Mouse (Mus musculus): ENCODE data around the gene Scgb2b27.

DNA sequence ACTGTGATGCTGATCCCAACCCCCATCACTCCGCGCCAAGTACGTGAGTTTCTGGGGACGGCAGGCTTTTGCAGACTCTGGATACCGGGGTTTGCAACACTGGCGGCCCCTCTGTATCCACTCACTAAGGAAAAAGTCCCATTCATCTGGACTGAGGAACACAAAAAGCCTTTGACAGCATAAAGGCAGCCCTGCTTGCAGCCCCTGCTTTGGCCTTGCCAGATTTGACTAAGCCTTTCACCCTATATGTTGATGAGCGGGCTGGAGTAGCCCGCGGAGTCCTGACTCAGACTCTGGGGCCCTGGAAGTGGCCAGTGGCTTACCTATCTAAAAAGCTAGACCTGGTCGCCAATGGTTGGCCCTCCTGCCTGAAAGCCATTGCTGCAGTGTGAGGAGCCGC, 16.3 kb upstream of the Scgb2b27 start:
- TF ChIP-seq POLR2A (IDR thresholded peaks at IDR 0.05; ENCODE audit: low read depth, low read length) (no peak), CTCF (IDR thresholded peaks at IDR 0.05; ENCODE audit: borderline replicate concordance, insufficient read depth, low read length) (no peak)

Measured in embryonic fibroblast, embryonic 13.5 days (primary cell).